ENCODE assay signal across 8 mouse cellular contexts in the genomic region with DNA sequence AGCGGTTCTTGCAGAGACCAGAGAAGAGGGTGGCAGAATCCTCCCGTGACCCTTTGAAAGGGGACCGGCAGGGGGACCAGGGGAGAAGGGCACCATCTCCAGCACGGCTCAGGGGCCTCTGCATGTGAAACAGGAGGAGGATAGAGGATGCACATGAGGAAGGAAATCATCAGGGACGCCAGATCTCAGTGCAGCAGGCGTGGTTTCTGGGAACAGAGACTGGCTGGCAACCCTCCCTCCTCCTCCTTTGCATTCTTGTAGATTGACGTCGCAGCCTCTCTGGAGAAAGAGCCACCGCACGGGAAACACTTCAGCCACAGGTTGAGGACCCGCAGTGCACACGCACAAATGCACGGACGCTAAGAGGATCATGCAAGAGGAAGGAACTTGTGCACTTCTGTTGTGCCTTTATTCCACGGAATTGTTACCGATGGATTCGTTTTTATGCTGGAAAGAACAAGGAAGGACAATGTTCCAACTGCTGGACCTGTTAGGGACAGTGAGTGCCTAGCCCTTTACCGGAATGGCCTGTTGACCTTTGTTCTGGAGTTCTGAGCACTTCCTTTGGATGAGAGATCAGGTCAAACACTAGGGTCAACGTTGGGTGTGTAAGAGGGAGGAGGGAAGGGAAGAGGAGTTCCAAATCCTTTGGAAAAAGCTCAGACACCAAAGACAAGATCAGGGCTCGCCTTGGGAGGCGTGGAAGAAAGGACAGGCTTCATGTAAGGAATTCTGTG. TPM values are rescaled to one million over a fixed set of nuclear protein-coding genes. Genes with fewer than 3 reads are reported as not detected.
DNase-seq lines count a peak whose midpoint lies in the region; ATAC-seq and TF ChIP-seq lines count a peak whose summit lies in the region.

No protein-coding gene starts in this region.

- DNase-seq in testis, postnatal 14 days (ENCODE audit: low spot score), result no peak
- DNase-seq in gastrocnemius, postnatal 10 days, result peak; percentile 10
- DNase-seq in kidney, adult 18-20 months, result peak; percentile 50
- peak; percentile 76 for DNase-seq in lung, embryonic 14.5 days
- DNase-seq in spleen, postnatal 36 days (ENCODE audit: low spot score in 2 of 2), result no peak

- 22% methylated on average over 21 of the region's 21 CpGs for WGBS in lung, embryonic 14.5 days
- 45% methylated on average over 21 of the region's 21 CpGs for WGBS in midbrain, embryonic 15.5 days
- WGBS in forebrain, embryonic 16.5 days, result 45% methylated on average over 21 of the region's 21 CpGs

- no peaks in the 10 kb centered on the region for H3K36me3 ChIP-seq in testis, adult 2 months (ENCODE audit: control insufficient read depth, insufficient read depth, low read length)
- no peaks in the 10 kb centered on the region for H3K36me3 ChIP-seq in lung, embryonic 14.5 days (ENCODE audit: insufficient read depth)
- H3K36me3 ChIP-seq in midbrain, embryonic 15.5 days (replicated peaks), result no peaks in the 10 kb centered on the region
- H3K36me3 ChIP-seq in forebrain, embryonic 16.5 days (ENCODE audit: control insufficient read depth, insufficient read depth), result no peaks in the 10 kb centered on the region

- H3K27me3 ChIP-seq in testis, adult 2 months (ENCODE audit: control insufficient read depth, insufficient read depth, low read length), result no peaks in the 10 kb centered on the region
- H3K27me3 ChIP-seq in lung, embryonic 14.5 days (ENCODE audit: insufficient read depth, low read length), result no peaks in the 10 kb centered on the region
- no peaks in the 10 kb centered on the region for H3K27me3 ChIP-seq in midbrain, embryonic 15.5 days (replicated peaks)
- no peaks in the 10 kb centered on the region for H3K27me3 ChIP-seq in forebrain, embryonic 16.5 days (replicated peaks; ENCODE audit: control insufficient read depth, insufficient read depth, low read length)

- peak; percentile 74 for ATAC-seq in lung, embryonic 14.5 days (ENCODE audit: insufficient read depth)
- no peak for ATAC-seq in midbrain, embryonic 15.5 days (replicated peaks)
- ATAC-seq in forebrain, embryonic 16.5 days, result no peak

- TF ChIP-seq CTCF in testis, adult 2 months (IDR thresholded peaks at IDR 0.05; ENCODE audit: control insufficient read depth, insufficient read depth, insufficient replicate concordance, low read depth, low read length), result no peak
- no peak; the same call in 1 of the 2 replicates for TF ChIP-seq CTCF in lung, embryonic 14.5 days (IDR thresholded peaks at IDR 0.05; ENCODE audit: low read depth)

- H3K4me1 ChIP-seq in testis, adult 2 months (ENCODE audit: control insufficient read depth, insufficient read depth, low read length), result peaks cover 4% of the 10 kb centered on the region
- 0 out of 2 replicates have a peak, but pooled peaks cover 5% of the 10 kb centered on the region for H3K4me1 ChIP-seq in lung, embryonic 14.5 days (ENCODE audit: insufficient read depth)
- no peaks in the 10 kb centered on the region for H3K4me1 ChIP-seq in midbrain, embryonic 15.5 days
- H3K4me1 ChIP-seq in forebrain, embryonic 16.5 days (replicated peaks; ENCODE audit: control insufficient read depth, insufficient read depth, low read length), result no peaks in the 10 kb centered on the region

- peak overlapping the region; percentile 78 for H3K27ac ChIP-seq in testis, adult 2 months (ENCODE audit: control insufficient read depth, insufficient read depth, low read depth, low read length)
- H3K27ac ChIP-seq in lung, embryonic 14.5 days (ENCODE audit: low read depth), result peak overlapping the region; percentile 62
- no peak overlapping the region for H3K27ac ChIP-seq in midbrain, embryonic 15.5 days
- no peak overlapping the region for H3K27ac ChIP-seq in forebrain, embryonic 16.5 days (ENCODE audit: low read length)

- no peak for TF ChIP-seq POLR2A in testis, adult 2 months (IDR thresholded peaks at IDR 0.05; ENCODE audit: control insufficient read depth, low read depth, low read length)

- H3K9ac ChIP-seq in lung, embryonic 14.5 days, result peak overlapping the region; percentile 29; the same call in 1 of the 2 replicates
- H3K9ac ChIP-seq in midbrain, embryonic 15.5 days, result no peak overlapping the region
- no peak overlapping the region for H3K9ac ChIP-seq in forebrain, embryonic 16.5 days (replicated peaks; ENCODE audit: low read depth, low read length)

- H3K4me2 ChIP-seq in lung, embryonic 14.5 days, result peak overlapping the region; percentile 53
- no peak overlapping the region for H3K4me2 ChIP-seq in midbrain, embryonic 15.5 days
- H3K4me2 ChIP-seq in forebrain, embryonic 16.5 days (ENCODE audit: low read length), result no peak overlapping the region; the same call in 1 of the 2 replicates

- H3K9me3 ChIP-seq in lung, embryonic 14.5 days (ENCODE audit: low read depth, low read length), result no peaks in the 10 kb centered on the region
- no peaks in the 10 kb centered on the region for H3K9me3 ChIP-seq in midbrain, embryonic 15.5 days
- no peaks in the 10 kb centered on the region for H3K9me3 ChIP-seq in forebrain, embryonic 16.5 days (ENCODE audit: control insufficient read depth, low read length)

- H3K4me3 ChIP-seq in testis, adult 2 months (ENCODE audit: control insufficient read depth, low read depth, low read length), result no peak overlapping the region
- H3K4me3 ChIP-seq in lung, embryonic 14.5 days (ENCODE audit: low read depth, low read length), result 0 out of 2 replicates have a peak overlapping the region, but pooled peaks have one; percentile 9
- no peak overlapping the region for H3K4me3 ChIP-seq in midbrain, embryonic 15.5 days
- no peak overlapping the region for H3K4me3 ChIP-seq in forebrain, embryonic 16.5 days (replicated peaks; ENCODE audit: low read length)

RNA-seq across cellular contexts. Expression of gene Sptlc2, which starts 19.9 kb away (rescaled TPM):
- polyA plus RNA-seq in testis, adult 2 months (2012; rRNA removed), result 9.1 and 9.4 TPM in 2 replicates
- 10 to 100 TPM; 28.6 to 30.0 TPM for total RNA-seq in gastrocnemius, postnatal 10 days (2021)
- polyA plus RNA-seq in lung, embryonic 14.5 days (2014; fragmentation: Nextera tagmentation; extraction: Ambion mirVana), result 94.6 and 103 TPM in 2 replicates
- 59.4 and 68.5 TPM in 2 replicates for polyA plus RNA-seq in midbrain, embryonic 15.5 days (2015; fragmentation: Nextera tagmentation; extraction: Ambion mirVana)
- 60.6 and 67.6 TPM in 2 replicates for polyA plus RNA-seq in forebrain, embryonic 16.5 days (2015; fragmentation: Nextera tagmentation; extraction: Ambion mirVana)

RNA-seq across cellular contexts. Expression of gene Slirp, which starts 35.7 kb away (rescaled TPM):
- 38.2 and 41.0 TPM in 2 replicates for polyA plus RNA-seq in testis, adult 2 months (2012; rRNA removed)
- total RNA-seq in gastrocnemius, postnatal 10 days (2021), result 100 to 1,000 TPM; 152 to 169 TPM
- 287 and 308 TPM in 2 replicates for polyA plus RNA-seq in lung, embryonic 14.5 days (2014; fragmentation: Nextera tagmentation; extraction: Ambion mirVana)
- 222 and 229 TPM in 2 replicates for polyA plus RNA-seq in midbrain, embryonic 15.5 days (2015; fragmentation: Nextera tagmentation; extraction: Ambion mirVana)
- 211 and 233 TPM in 2 replicates for polyA plus RNA-seq in forebrain, embryonic 16.5 days (2015; fragmentation: Nextera tagmentation; extraction: Ambion mirVana)

RNA-seq across cellular contexts. Expression of gene Alkbh1, which starts 35.8 kb away (rescaled TPM):
- polyA plus RNA-seq in testis, adult 2 months (2012; rRNA removed), result 12.8 and 15.0 TPM in 2 replicates
- 10 to 100 TPM in 1 of 2 experiments, 1 to 10 TPM in 1; 7.6 to 13.6 TPM for total RNA-seq in gastrocnemius, postnatal 10 days (2021)
- 49.8 and 62.9 TPM in 2 replicates for polyA plus RNA-seq in lung, embryonic 14.5 days (2014; fragmentation: Nextera tagmentation; extraction: Ambion mirVana)
- polyA plus RNA-seq in midbrain, embryonic 15.5 days (2015; fragmentation: Nextera tagmentation; extraction: Ambion mirVana), result 39.0 and 47.3 TPM in 2 replicates
- polyA plus RNA-seq in forebrain, embryonic 16.5 days (2015; fragmentation: Nextera tagmentation; extraction: Ambion mirVana), result 42.3 and 47.1 TPM in 2 replicates

Comparison
In these comparisons a context has a peak if more than half of its experiments do, and no peak if none do; other contexts are left out.
1. H3K27ac ChIP-seq: peak in testis, adult 2 months (single experiment) and lung, embryonic 14.5 days (single experiment); none in midbrain, embryonic 15.5 days (single experiment) and forebrain, embryonic 16.5 days (single experiment).
2. DNase-seq: peak in gastrocnemius, postnatal 10 days (single experiment), kidney, adult 18-20 months (single experiment) and lung, embryonic 14.5 days (single experiment); none in testis, postnatal 14 days (single experiment) and spleen, postnatal 36 days (0 of 2).